Mouse (Mus musculus) T-helper 17 cell (primary cell): ENCODE measurements around the gene Lypd3.
"Not testable (repeated sequence)": the region's sequence is repeated elsewhere in the genome, so short reads cannot be mapped to it uniquely, and the experiment has no call there.

Experiments
- in situ Hi-C, 2 experiments: fragments of 300-600 bp; cut with MboI, MseI; formaldehyde crosslinking; loops; 1 replicate in 1 of 2; 2 replicates in 1 of 2; pipeline ENCODE4 v1.15.1; 2025; ENCODE audit warnings: high pct_unique_total_duplicates in 2 of 2

Lypd3 gene

DNA sequence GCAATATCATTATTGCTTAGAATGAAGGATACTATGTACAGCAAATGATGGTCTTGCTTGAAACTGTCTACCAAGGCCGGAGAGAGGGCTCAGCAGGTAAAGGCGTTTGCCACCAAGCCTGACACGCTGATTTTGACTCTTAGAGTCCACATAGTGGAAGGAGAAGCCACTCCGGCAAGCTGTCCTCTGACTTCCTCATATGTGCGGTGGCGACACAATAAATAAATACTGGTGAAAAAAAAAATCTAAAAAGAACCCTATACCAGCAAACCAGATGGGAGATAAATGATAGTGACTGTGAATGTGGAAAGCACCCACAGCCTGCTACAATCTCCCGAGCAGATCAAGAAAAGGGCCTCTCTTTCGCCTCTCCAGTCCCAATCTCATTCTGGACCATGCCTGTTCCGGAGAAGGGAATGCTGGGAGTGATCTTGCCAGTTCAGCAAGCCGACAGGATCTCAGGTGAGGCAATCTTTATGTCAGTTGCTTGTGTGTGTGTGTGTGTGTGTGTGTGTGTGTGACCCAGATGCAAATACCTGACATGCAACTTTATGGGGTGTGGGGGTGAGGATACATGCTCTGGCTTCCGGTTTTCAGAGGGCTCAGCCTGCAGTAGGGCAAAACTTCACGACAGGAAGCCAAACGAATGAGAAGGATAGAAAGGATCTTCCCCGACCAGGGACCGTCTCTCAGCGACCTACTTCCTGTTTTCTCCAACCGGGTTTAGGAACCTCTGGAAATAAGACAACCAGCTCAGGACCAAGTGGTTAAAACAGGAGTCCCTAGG, 25.0 kb downstream of the Lypd3 start:
- in situ Hi-C loops, result no loop called here

GRCm38 (mm10) chr7:24662575-24662974, 26.2 kb downstream of the Lypd3 start:
- in situ Hi-C loops, result no loop called here

DNA sequence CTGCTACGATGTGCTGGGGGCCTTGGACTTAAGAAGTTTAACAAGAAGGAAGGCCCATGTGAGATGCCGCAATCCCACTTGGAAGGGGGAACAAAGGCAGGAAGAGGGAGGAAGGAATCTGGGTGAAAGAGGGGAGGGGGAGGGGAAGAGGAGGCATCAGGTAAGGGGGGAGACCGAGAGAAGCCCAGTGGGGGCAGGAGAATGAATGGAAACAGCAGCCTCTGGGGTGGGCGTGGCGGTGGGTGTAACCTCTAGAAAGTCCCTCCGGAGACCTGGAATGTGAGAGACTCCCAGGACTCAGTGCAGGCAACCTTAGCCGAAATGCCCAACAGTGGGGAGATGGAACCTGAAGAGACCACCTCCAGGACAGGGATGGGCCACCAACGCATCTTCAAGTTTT, 28.0 kb downstream of the Lypd3 start:
- in situ Hi-C loops, result no loop called here

DNA sequence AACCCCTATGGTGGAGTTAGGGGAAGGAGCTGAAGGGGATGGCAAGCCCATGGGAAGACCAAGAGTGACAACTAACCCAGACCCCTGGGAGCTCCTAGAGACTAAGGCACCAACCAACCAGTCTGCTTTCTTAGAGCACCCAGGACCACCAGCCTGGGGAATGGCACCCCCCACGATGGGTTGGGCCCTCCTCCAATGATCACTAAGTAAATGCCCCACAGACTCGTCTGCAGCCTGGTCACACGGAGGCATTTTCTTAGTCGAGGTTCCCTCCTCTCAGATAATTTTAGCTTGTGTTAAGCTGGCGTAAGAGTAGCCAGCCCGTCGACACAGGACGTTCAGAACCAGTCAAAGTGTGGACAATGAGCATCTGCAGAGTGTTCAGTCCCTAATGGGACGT, 28.6 kb downstream of the Lypd3 start:
- in situ Hi-C loops, result no loop called here

GRCm38 (mm10) chr7:24671944-24672439, 35.6 kb downstream of the Lypd3 start:
- in situ Hi-C loops, result no loop called here

GRCm38 (mm10) chr7:24676575-24676974, 40.2 kb downstream of the Lypd3 start, which contains the start of gene Tex101:
Tex101 (minus strand) TSS chr7:24676675.
- in situ Hi-C loops, result no loop called here

GRCm38 (mm10) chr7:24684121-24684520, 47.8 kb downstream of the Lypd3 start:
- in situ Hi-C loops, result not testable (repeated sequence)

DNA sequence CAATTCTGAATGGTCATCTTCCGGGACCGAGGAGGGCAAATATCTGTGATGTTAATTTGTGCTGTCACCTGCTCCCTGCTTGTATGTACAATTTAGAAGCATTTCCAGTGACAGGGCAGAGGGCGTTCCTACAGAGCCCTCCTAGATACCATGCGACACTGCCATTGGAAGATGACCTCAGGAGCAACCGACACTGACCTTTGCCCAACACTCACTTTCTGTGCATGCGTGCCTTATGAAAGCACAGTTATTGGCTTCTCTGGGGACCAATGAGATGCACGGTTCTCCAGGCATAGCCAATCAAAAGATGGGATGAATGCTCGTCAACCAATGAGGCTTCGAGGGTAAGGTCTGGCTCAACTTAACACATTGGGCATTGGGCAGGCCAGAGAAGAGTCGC, 51.2 kb downstream of the Lypd3 start:
- in situ Hi-C loops, result loop anchor here (5.0 kb wide), 1 partner anchor 40 kb away; the partner anchor contains the start of gene Gm4763 (in 2 of the 2)
